ENCODE assay signal across 8 mouse cellular contexts in the genomic region with DNA sequence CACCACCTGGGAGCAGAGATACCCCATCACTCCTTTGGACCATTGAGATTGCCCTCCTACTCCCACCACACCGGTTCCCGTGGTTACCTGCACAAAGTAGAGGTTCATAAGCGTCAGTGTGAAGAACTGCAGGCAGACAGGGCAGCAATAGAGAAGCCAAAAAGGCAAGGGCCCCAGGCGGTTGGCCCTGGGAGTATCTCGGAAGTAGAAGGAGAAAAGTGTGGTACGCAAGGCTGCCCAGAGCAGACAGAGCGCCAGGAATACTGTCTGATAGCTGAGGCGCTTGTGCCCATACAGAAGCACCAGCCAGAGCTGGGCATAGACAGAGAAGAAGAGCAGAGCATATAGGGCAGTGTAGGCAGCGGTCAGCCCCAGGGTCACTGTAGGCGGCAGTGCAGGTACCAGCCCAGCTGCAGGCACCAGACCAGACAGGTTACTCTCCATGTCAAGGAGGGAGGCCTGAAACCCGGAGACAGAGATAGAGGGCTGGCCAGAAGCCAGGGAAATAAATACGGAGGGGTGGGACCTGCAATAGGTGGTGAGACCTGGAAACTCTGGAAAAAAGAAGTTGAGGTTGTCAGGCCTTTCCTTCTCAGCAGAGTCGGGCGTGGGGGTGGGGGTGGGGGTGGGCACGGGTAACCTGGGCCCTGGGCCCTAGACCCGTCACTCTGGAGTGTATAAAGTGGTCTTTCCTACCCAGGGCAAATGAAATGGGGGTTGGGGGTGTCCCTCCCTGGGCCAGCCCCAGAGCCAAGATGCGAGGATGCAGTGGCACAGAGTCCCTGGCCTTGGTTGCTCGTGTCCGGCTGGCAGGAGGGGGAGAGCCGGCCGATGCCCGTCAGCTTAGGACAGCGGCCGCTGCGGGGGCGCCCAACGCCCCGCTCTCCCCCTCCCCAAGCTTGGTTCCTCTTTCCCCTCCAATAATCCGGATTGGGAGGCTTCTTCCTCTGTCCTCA. TPM values are rescaled to one million over a fixed set of nuclear protein-coding genes. Genes with fewer than 3 reads are reported as not detected.
DNase-seq lines count a peak whose midpoint lies in the region; ATAC-seq and TF ChIP-seq lines count a peak whose summit lies in the region.

No protein-coding gene starts in this region.

- no peaks in the 10 kb centered on the region for H3K36me3 ChIP-seq in liver, adult 2 months (ENCODE audit: control insufficient read depth, insufficient read depth, low read length)
- no peaks in the 10 kb centered on the region for H3K36me3 ChIP-seq in heart, postnatal 0 days (replicated peaks; ENCODE audit: control insufficient read depth, insufficient read depth, low read length)
- H3K36me3 ChIP-seq in liver, embryonic 16.5 days (ENCODE audit: control insufficient read depth, insufficient read depth) = no peaks in the 10 kb centered on the region

- no peaks in the 10 kb centered on the region for H3K27me3 ChIP-seq in liver, adult 2 months (ENCODE audit: control insufficient read depth, insufficient read depth, low read length)
- peaks cover 6% of the 10 kb centered on the region for H3K27me3 ChIP-seq in heart, postnatal 0 days (ENCODE audit: control insufficient read depth, insufficient read depth, low read length)
- H3K27me3 ChIP-seq in liver, embryonic 16.5 days (ENCODE audit: control insufficient read depth, insufficient read depth, low read depth, low read length) = peaks cover 5% of the 10 kb centered on the region

- H3K4me1 ChIP-seq in liver, adult 2 months (ENCODE audit: control insufficient read depth, insufficient read depth, low read length) = peaks cover 23% of the 10 kb centered on the region
- peaks cover 19% of the 10 kb centered on the region for H3K4me1 ChIP-seq in heart, postnatal 0 days (ENCODE audit: control insufficient read depth, insufficient read depth)
- peaks cover 17% of the 10 kb centered on the region for H3K4me1 ChIP-seq in liver, embryonic 16.5 days (ENCODE audit: control insufficient read depth, low read depth, low read length)

- H3K9me3 ChIP-seq in heart, postnatal 0 days (replicated peaks; ENCODE audit: control insufficient read depth, low read length) = no peaks in the 10 kb centered on the region
- H3K9me3 ChIP-seq in liver, embryonic 16.5 days (replicated peaks; ENCODE audit: control insufficient read depth, low read length) = no peaks in the 10 kb centered on the region

- 25% methylated on average over 29 of the region's 29 CpGs for WGBS in liver, adult 2 months
- 16% methylated on average over 29 of the region's 29 CpGs for WGBS in heart, postnatal 0 days
- 25% methylated on average over 29 of the region's 29 CpGs for whole genome bisulfite sequencing in liver, embryonic 16.5 days (ENCODE audit: insufficient replicate concordance)

- peaks cover 8% of the 10 kb centered on the region for H3K79me2 ChIP-seq in liver, adult 2 months (ENCODE audit: control insufficient read depth, insufficient read depth, low read length)

- TF ChIP-seq POLR2A in liver, adult 2 months (IDR thresholded peaks at IDR 0.05; ENCODE audit: extremely low read depth, insufficient read depth, low read length) = no peak

- peak overlapping the region; percentile 85 for H3K4me3 ChIP-seq in liver, adult 2 months (ENCODE audit: insufficient read depth, low read depth, low read length)
- peak overlapping the region; percentile 72 for H3K4me3 ChIP-seq in heart, postnatal 0 days (ENCODE audit: low read depth, low read length)
- peak overlapping the region; percentile 79 for H3K4me3 ChIP-seq in liver, embryonic 16.5 days (ENCODE audit: low read depth, low read length)

- H3K4me2 ChIP-seq in heart, postnatal 0 days (ENCODE audit: low read depth, low read length) = peak overlapping the region; percentile 87
- H3K4me2 ChIP-seq in liver, embryonic 16.5 days (ENCODE audit: low read depth, low read length) = peak overlapping the region; percentile 93

- H3K27ac ChIP-seq in liver, adult 2 months (replicated peaks; ENCODE audit: insufficient read depth, low read depth, low read length) = peak overlapping the region; percentile 68
- H3K27ac ChIP-seq in heart, postnatal 0 days (ENCODE audit: low read depth) = 0 out of 2 replicates have a peak overlapping the region, but pooled peaks have one; percentile 9
- H3K27ac ChIP-seq in liver, embryonic 16.5 days (ENCODE audit: low read length) = no peak overlapping the region

- no peak for ATAC-seq in heart, postnatal 0 days (ENCODE audit: insufficient read depth, low read depth)
- no peak for ATAC-seq in liver, embryonic 16.5 days (ENCODE audit: low read depth)
- no peak for ATAC-seq in erythroid progenitor cell, adult 5-6 weeks (replicated peaks; ENCODE audit: low FRiP score, poor library complexity, severe bottlenecking)

- TF ChIP-seq EP300 in heart, postnatal 0 days (IDR thresholded peaks at IDR 0.05; ENCODE audit: low read depth) = no peak

- peak overlapping the region; percentile 91 for H3K9ac ChIP-seq in liver, adult 2 months (ENCODE audit: low read depth, low read length)
- H3K9ac ChIP-seq in heart, postnatal 0 days (replicated peaks; ENCODE audit: low read depth, low read length) = peak overlapping the region; percentile 61
- H3K9ac ChIP-seq in liver, embryonic 16.5 days (ENCODE audit: low read depth, low read length) = peak overlapping the region; percentile 81

- no peak for DNase-seq in liver, adult 2 months (ENCODE audit: extremely low read depth, low read depth, low spot score)
- no peak for DNase-seq in liver
- peak; percentile 73 for DNase-seq in cerebellum, adult 11-12 months
- DNase-seq in heart, postnatal 0 days (ENCODE audit: low spot score) = no peak
- DNase-seq in frontal cortex, postnatal 10 days (ENCODE audit: low spot score in 2 of 2) = no peak
- no peak for DNase-seq in spleen, postnatal 14 days (ENCODE audit: low spot score in 2 of 2)

- TF ChIP-seq CTCF in liver, adult 2 months (IDR thresholded peaks at IDR 0.05; ENCODE audit: low read depth, low read length) = no peak
- no peak for TF ChIP-seq CTCF in heart, postnatal 0 days (IDR thresholded peaks at IDR 0.05; ENCODE audit: low read depth)

RNA-seq across cellular contexts. Expression of gene Bad, which starts 1.0 kb away (rescaled TPM):
- 26.2 and 28.1 TPM in 2 replicates for total RNA-seq in liver, adult 2 months (2014; rRNA removed)
- 38.7 and 40.3 TPM in 2 replicates for polyA plus RNA-seq in liver, adult 2 months (2012; rRNA removed)
- 46.8 and 76.0 TPM in 2 replicates for total RNA-seq in heart, postnatal 0 days (2014; rRNA removed; ENCODE audit: low replicate concordance)
- polyA plus RNA-seq in heart, postnatal 0 days (2015; fragmentation: Nextera tagmentation; extraction: Ambion mirVana) = 60.7 and 62.6 TPM in 2 replicates
- polyA plus RNA-seq in liver, embryonic 16.5 days (2015; fragmentation: Nextera tagmentation; extraction: Ambion mirVana) = 24.8 and 25.2 TPM in 2 replicates
- 2.9 and 5.0 TPM in 2 replicates for total RNA-seq in erythroid progenitor cell, adult 5-6 weeks (2015; ENCODE audit: low replicate concordance)
- 6.3 and 10.9 TPM in 2 replicates for total RNA-seq in erythroid progenitor cell, adult 5-6 weeks (2017; ENCODE audit: low replicate concordance)

RNA-seq across cellular contexts. Expression of gene Gpr137, which starts 1.6 kb away (rescaled TPM):
- 12.3 and 14.0 TPM in 2 replicates for total RNA-seq in liver, adult 2 months (2014; rRNA removed)
- 52.6 and 61.1 TPM in 2 replicates for polyA plus RNA-seq in liver, adult 2 months (2012; rRNA removed)
- total RNA-seq in heart, postnatal 0 days (2014; rRNA removed; ENCODE audit: low replicate concordance) = 23.4 and 46.1 TPM in 2 replicates
- polyA plus RNA-seq in heart, postnatal 0 days (2015; fragmentation: Nextera tagmentation; extraction: Ambion mirVana) = 16.8 and 20.9 TPM in 2 replicates
- polyA plus RNA-seq in liver, embryonic 16.5 days (2015; fragmentation: Nextera tagmentation; extraction: Ambion mirVana) = 5.2 and 5.3 TPM in 2 replicates
- total RNA-seq in erythroid progenitor cell, adult 5-6 weeks (2015; ENCODE audit: low replicate concordance) = 2.9 TPM in 2 replicates
- 2.8 TPM in 1 of 2 replicates, not detected in the other for total RNA-seq in erythroid progenitor cell, adult 5-6 weeks (2017; ENCODE audit: low replicate concordance)

RNA-seq across cellular contexts. Expression of gene Kcnk4, which starts 6.4 kb away (rescaled TPM):
- 0.07 TPM in 1 of 2 replicates, not detected in the other for total RNA-seq in liver, adult 2 months (2014; rRNA removed)
- polyA plus RNA-seq in liver, adult 2 months (2012; rRNA removed) = 0.05 TPM in 1 of 2 replicates, not detected in the other
- not detected in 2 replicates for total RNA-seq in heart, postnatal 0 days (2014; rRNA removed; ENCODE audit: low replicate concordance)
- 0.04 and 0.30 TPM in 2 replicates for polyA plus RNA-seq in heart, postnatal 0 days (2015; fragmentation: Nextera tagmentation; extraction: Ambion mirVana)
- polyA plus RNA-seq in liver, embryonic 16.5 days (2015; fragmentation: Nextera tagmentation; extraction: Ambion mirVana) = 0.04 and 0.11 TPM in 2 replicates
- total RNA-seq in erythroid progenitor cell, adult 5-6 weeks (2015; ENCODE audit: low replicate concordance) = not detected in 2 replicates
- not detected in 2 replicates for total RNA-seq in erythroid progenitor cell, adult 5-6 weeks (2017; ENCODE audit: low replicate concordance)

RNA-seq across cellular contexts. Expression of gene Catsperz, which starts 15.5 kb away (rescaled TPM):
- not detected in 2 replicates for total RNA-seq in liver, adult 2 months (2014; rRNA removed)
- polyA plus RNA-seq in liver, adult 2 months (2012; rRNA removed) = not detected in 2 replicates
- not detected in 2 replicates for total RNA-seq in heart, postnatal 0 days (2014; rRNA removed; ENCODE audit: low replicate concordance)
- polyA plus RNA-seq in heart, postnatal 0 days (2015; fragmentation: Nextera tagmentation; extraction: Ambion mirVana) = 2.2 and 2.5 TPM in 2 replicates
- polyA plus RNA-seq in liver, embryonic 16.5 days (2015; fragmentation: Nextera tagmentation; extraction: Ambion mirVana) = 0.16 and 0.50 TPM in 2 replicates
- total RNA-seq in erythroid progenitor cell, adult 5-6 weeks (2015; ENCODE audit: low replicate concordance) = not detected in 2 replicates
- total RNA-seq in erythroid progenitor cell, adult 5-6 weeks (2017; ENCODE audit: low replicate concordance) = not detected in 2 replicates

RNA-seq across cellular contexts. Expression of gene Esrra, which starts 19.1 kb away (rescaled TPM):
- total RNA-seq in liver, adult 2 months (2014; rRNA removed) = 25.9 and 27.7 TPM in 2 replicates
- polyA plus RNA-seq in liver, adult 2 months (2012; rRNA removed) = 36.6 and 40.6 TPM in 2 replicates
- 189 and 194 TPM in 2 replicates for total RNA-seq in heart, postnatal 0 days (2014; rRNA removed; ENCODE audit: low replicate concordance)
- 49.1 and 51.7 TPM in 2 replicates for polyA plus RNA-seq in heart, postnatal 0 days (2015; fragmentation: Nextera tagmentation; extraction: Ambion mirVana)
- 3.6 and 4.8 TPM in 2 replicates for polyA plus RNA-seq in liver, embryonic 16.5 days (2015; fragmentation: Nextera tagmentation; extraction: Ambion mirVana)
- total RNA-seq in erythroid progenitor cell, adult 5-6 weeks (2015; ENCODE audit: low replicate concordance) = 2.9 and 3.4 TPM in 2 replicates
- 0.61 and 2.7 TPM in 2 replicates for total RNA-seq in erythroid progenitor cell, adult 5-6 weeks (2017; ENCODE audit: low replicate concordance)
